Mouse (Mus musculus) layer of hippocampus, adult 9-11 months (tissue): ENCODE measurements at regions not wholly inside any gene's neighbourhood (a gene's known extent, or its start where the extent isn't known, plus 50 kb on each side); places are given as distances from the start of the nearest gene placed in this dataset.
A peak's percentile ranks its signal among the peaks of the same experiment; 100 is the strongest.

Experiments
- DNase-seq: peaks from one replicate; pipeline ENCODE4 v3.0.0; 2022

GRCm38 (mm10) chr5:118880546-118880945 lies 320.1 kb downstream of the Med13l start:
- no peak for DNase-seq

GRCm38 (mm10) chr5:118881886-118882285 lies 321.4 kb downstream of the Med13l start:
- DNase-seq: no peak

- DNase-seq: no peak
Measured at GRCm38 (mm10) chr5:118888131-118888530, 327.7 kb downstream of the Med13l start.

- peak; percentile 77 for DNase-seq
Measured at GRCm38 (mm10) chr5:118891131-118891530, 330.7 kb downstream of the Med13l start.

- no peak for DNase-seq
Measured at GRCm38 (mm10) chr5:118908224-118908623, 347.7 kb downstream of the Med13l start.

GRCm38 (mm10) chr5:118909756-118910155 lies 349.3 kb downstream of the Med13l start:
- no peak for DNase-seq

GRCm38 (mm10) chr5:118914191-118914750 lies 353.8 kb downstream of the Med13l start:
- no peak for DNase-seq

- no peak for DNase-seq
Measured at GRCm38 (mm10) chr5:118923357-118923756, 362.9 kb downstream of the Med13l start.

GRCm38 (mm10) chr5:118929037-118929436 lies 368.6 kb downstream of the Med13l start:
- no peak for DNase-seq

- no peak for DNase-seq
Measured at GRCm38 (mm10) chr5:118929990-118930501, 369.6 kb downstream of the Med13l start.

GRCm38 (mm10) chr5:118939336-118940039 lies 379.0 kb downstream of the Med13l start:
- no peak for DNase-seq

- DNase-seq: no peak
Measured at GRCm38 (mm10) chr5:118944256-118944655, 383.8 kb downstream of the Med13l start.

GRCm38 (mm10) chr5:118946090-118946489 lies 385.6 kb downstream of the Med13l start:
- peak; percentile 25 for DNase-seq

GRCm38 (mm10) chr5:118946994-118947393 lies 386.5 kb downstream of the Med13l start:
- DNase-seq: no peak

GRCm38 (mm10) chr5:118948119-118948786 lies 387.8 kb downstream of the Med13l start:
- no peak for DNase-seq

- no peak for DNase-seq
Measured at GRCm38 (mm10) chr5:118951067-118951466, 390.6 kb downstream of the Med13l start.

GRCm38 (mm10) chr5:118960521-118961001 lies 400.1 kb downstream of the Med13l start:
- DNase-seq: no peak

GRCm38 (mm10) chr5:118961091-118961490 lies 400.6 kb downstream of the Med13l start:
- no peak for DNase-seq

- no peak for DNase-seq
Measured at GRCm38 (mm10) chr5:118962152-118962551, 401.7 kb downstream of the Med13l start.

- no peak for DNase-seq
Measured at GRCm38 (mm10) chr5:118963001-118963400, 402.5 kb downstream of the Med13l start.

GRCm38 (mm10) chr5:118966901-118967300 lies 406.4 kb downstream of the Med13l start:
- no peak for DNase-seq

- no peak for DNase-seq
Measured at GRCm38 (mm10) chr5:118967718-118968117, 407.2 kb downstream of the Med13l start.

- DNase-seq: no peak
Measured at GRCm38 (mm10) chr5:118975147-118975546, 414.7 kb downstream of the Med13l start.
